Mouse (Mus musculus) cortical plate, adult 2 months (tissue): ENCODE data around the gene Mrps10. TPM values are rescaled to one million over a fixed set of nuclear protein-coding genes. Genes with fewer than 3 reads are reported as not detected.
A peak's percentile ranks its signal among the peaks of the same experiment; 100 is the strongest.
"Not testable (repeated sequence)": the region's sequence is repeated elsewhere in the genome, so short reads cannot be mapped to it uniquely, and the experiment has no call there.

Experiments used
- H3K27ac ChIP-seq: fragments of 200-500 bp; 2 replicates; pipeline ENCODE4 v1.5.1; 2012; ENCODE audit warnings: low read length, control low read depth, inconsistent platforms; ENCODE audit not compliant: insufficient read depth
- H3K4me1 ChIP-seq: fragments of 200-500 bp; 2 replicates; pipeline ENCODE4 v1.6.1; 2011; ENCODE audit warnings: low read length; ENCODE audit not compliant: control insufficient read depth, insufficient read depth
- H3K4me3 ChIP-seq: fragments of 200-500 bp; 2 replicates; pipeline ENCODE4 v1.5.1; 2011; ENCODE audit warnings: mild to moderate bottlenecking, low read length, control low read depth; ENCODE audit not compliant: insufficient read depth
- CTCF ChIP-seq: fragments of 200-500 bp; IDR thresholded peaks from 2 replicates; pipeline ENCODE4 v1.5.1; 2011; ENCODE audit warnings: mild to moderate bottlenecking, control low read depth, low read length; ENCODE audit not compliant: insufficient read depth; ENCODE audit errors: extremely low read depth
- POLR2A ChIP-seq: fragments of 200-500 bp; IDR thresholded peaks from 2 replicates; pipeline ENCODE4 v1.6.1; 2011; ENCODE audit warnings: mild to moderate bottlenecking, low read length, control low read depth; ENCODE audit not compliant: insufficient read depth; ENCODE audit errors: extremely low read depth
- polyA plus RNA-seq: library from polyadenylated mRNA; depleted of rRNA; stranded (reverse); fragments of >200 nt; gene quantifications from 2 replicates; pipeline ENCODE4 v1.2.3, GENCODE M21; 2012

Gene Mrps10
- polyA plus RNA-seq, 1 experiment, result 45.1 TPM

- TF ChIP-seq CTCF, result no peak
- no peak for TF ChIP-seq POLR2A
- H3K4me3 ChIP-seq, result no peak overlapping the region
Observed at GRCm38 (mm10) chr17:47330616-47331015, 38.1 kb upstream of the Mrps10 start.

DNA sequence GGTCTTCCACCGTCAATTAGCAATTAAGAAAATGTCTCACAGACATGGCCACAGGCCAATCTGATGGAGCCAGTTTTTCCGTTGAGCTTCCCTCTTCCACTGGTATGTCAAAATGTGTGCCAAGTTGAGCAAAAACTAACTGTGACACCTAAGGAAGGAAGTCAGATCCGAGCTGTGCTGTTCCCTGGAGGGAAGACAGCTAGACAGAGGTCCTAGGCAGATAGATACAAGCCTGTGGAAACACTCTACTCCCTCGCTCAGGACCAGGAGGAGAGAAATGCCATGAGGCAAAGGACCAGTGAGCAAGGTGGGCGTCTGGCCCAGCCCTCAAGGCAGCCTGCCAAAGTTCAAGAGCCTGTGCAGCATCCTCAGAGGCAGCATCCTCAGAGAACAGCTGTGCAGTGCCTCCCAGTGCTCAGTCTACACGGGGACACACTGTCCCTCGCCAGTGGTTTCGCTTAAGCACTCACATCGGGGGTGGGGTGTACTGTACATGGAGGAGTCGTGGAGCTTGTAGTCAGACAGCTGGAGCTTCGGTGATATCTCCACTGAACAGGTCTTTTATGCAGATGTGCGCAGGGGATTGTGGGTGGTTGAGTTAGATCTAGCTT lies 36.6 kb upstream of the Mrps10 start:
- no peaks in the 10 kb centered on the region for H3K4me1 ChIP-seq
- H3K27ac ChIP-seq, result no peak overlapping the region
- TF ChIP-seq CTCF (no peak), POLR2A (no peak)
- H3K4me3 ChIP-seq, result no peak overlapping the region

More at GRCm38 (mm10) chr17:47330616-47331015, 38.1 kb upstream of the Mrps10 start:
- Histone ChIP-seq H3K27ac (no peak overlapping the region), H3K4me1 (no peaks in the 10 kb centered on the region)

- TF ChIP-seq CTCF, result peak; percentile 26; the same call in 1 of the 2 replicates
- not testable (repeated sequence) for H3K27ac ChIP-seq, H3K4me1 ChIP-seq, H3K4me3 ChIP-seq
Observed at GRCm38 (mm10) chr17:47332664-47333063, 36.0 kb upstream of the Mrps10 start.

GRCm38 (mm10) chr17:47333409-47333808 lies 35.3 kb upstream of the Mrps10 start:
- Histone ChIP-seq H3K4me3 (no peak overlapping the region), H3K27ac (no peak overlapping the region), H3K4me1 (no peaks in the 10 kb centered on the region)
- TF ChIP-seq POLR2A (no peak), CTCF (no peak)

- H3K27ac ChIP-seq, result no peak overlapping the region
- no peak overlapping the region for H3K4me3 ChIP-seq
- TF ChIP-seq POLR2A (no peak), CTCF (no peak)
- no peaks in the 10 kb centered on the region for H3K4me1 ChIP-seq
Observed at GRCm38 (mm10) chr17:47343121-47343520, 25.6 kb upstream of the Mrps10 start.

DNA sequence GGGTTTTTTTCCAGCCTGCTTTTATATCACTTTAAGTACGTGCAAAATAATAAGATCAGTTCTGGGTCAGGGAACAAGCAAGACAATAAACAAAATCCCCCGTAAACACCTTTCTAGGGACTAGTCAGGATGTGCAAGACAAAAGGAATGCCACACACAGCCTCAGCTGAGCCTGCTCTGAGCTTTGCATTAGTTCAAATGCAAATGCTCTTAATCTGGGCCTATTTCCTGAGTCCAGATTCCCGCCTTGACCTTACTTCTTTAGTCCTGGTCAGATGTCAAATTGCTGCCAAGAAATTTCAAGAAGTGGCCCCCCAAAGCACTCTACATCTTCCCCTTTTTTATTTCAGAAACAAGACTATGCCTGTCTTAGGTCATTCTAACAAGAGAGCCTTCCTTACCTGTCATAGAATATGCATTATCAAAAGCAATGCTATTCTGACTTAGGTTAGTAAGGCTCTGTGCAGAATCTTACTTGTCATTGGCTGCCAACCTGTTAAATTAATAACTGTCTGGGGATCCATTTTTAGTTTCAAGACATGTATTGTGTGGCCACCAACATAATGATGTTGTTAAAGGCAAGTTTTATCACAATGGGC lies 18.9 kb upstream of the Mrps10 start:
- Histone ChIP-seq H3K4me3 (no peak overlapping the region), H3K27ac (no peak overlapping the region), H3K4me1 (no peaks in the 10 kb centered on the region)
- TF ChIP-seq CTCF, result no peak
- no peak for TF ChIP-seq POLR2A

DNA sequence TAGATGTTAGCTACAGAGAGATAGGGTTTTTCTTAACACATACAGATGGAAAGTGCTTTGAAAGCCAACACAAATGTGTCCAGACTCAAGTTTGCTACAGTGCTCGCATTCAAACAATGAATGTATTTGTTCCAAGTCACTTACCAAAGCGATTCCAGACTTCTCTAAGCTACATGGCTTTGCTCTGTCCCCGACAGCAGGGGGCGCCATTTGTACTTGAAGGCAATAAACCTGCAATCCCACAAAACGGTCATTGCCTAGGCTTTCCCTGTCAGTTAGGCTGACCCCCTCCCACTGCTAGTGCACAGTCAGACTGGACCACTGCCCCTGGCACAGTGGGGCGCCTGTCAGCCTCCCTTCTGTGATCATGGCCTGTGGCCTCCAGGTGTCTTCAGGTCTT lies 8.7 kb upstream of the Mrps10 start:
- Histone ChIP-seq H3K4me1 (no peaks in the 10 kb centered on the region), H3K27ac (no peak overlapping the region), H3K4me3 (no peak overlapping the region)
- peak; percentile 48 for TF ChIP-seq CTCF
- no peak for TF ChIP-seq POLR2A

GRCm38 (mm10) chr17:47361343-47361742 lies 7.3 kb upstream of the Mrps10 start:
- TF ChIP-seq CTCF (no peak), POLR2A (no peak)
- H3K4me3 ChIP-seq, result no peak overlapping the region
- no peaks in the 10 kb centered on the region for H3K4me1 ChIP-seq
- no peak overlapping the region for H3K27ac ChIP-seq

DNA sequence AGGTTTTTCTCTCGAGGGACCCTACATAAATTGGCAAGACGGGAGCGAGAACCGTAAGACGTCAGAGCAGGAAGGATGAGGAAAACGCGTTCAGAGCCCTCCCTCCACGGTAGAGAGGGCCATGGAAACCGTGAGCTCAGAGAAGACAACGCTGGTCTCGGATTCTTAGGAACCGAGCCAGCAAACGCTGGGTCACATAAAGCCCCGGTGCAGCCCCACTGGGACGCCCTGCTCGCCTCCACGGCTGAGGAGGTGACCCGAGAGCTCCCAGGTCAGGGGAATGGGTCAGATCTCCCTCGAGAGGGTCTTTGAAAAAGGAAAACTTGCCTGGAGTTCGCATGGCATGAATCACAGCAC lies 378 bp downstream of the Mrps10 start:
- Histone ChIP-seq H3K4me1 (no peaks in the 10 kb centered on the region; the same call in 1 of the 2 replicates), H3K4me3 (peak overlapping the region; percentile 71), H3K27ac (no peak overlapping the region)
- TF ChIP-seq POLR2A, result no peak
- TF ChIP-seq CTCF, result no peak

- H3K4me1 ChIP-seq, result no peaks in the 10 kb centered on the region; the same call in 1 of the 2 replicates
- TF ChIP-seq POLR2A, result no peak
- TF ChIP-seq CTCF, result peak; percentile 71
- no peak overlapping the region for H3K4me3 ChIP-seq
- no peak overlapping the region for H3K27ac ChIP-seq
Observed at GRCm38 (mm10) chr17:47371451-47371850, 2.8 kb downstream of the Mrps10 start.

DNA sequence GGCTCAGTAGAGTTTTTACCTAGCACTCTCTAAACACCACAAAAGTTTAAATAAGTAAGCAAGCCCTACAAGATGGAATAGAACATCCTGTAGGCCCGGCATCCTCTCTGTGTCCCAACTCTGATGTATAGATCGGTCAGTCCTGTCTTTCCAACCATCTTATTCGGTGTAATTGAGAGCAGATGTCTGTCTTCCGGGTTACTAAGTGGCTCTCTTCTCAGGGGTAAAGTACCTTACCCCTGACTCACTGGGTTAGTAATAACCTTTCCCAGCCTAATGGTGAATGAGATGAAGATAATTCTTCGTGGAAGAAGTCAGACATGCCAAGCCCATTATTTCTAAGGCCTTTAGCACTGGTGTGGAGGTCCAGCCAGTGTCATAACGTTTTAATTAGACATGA lies 5.3 kb downstream of the Mrps10 start:
- Histone ChIP-seq H3K4me1 (no peaks in the 10 kb centered on the region; the same call in 1 of the 2 replicates), H3K4me3 (no peak overlapping the region), H3K27ac (no peak overlapping the region)
- TF ChIP-seq POLR2A, result no peak
- TF ChIP-seq CTCF, result no peak
